Mouse (Mus musculus) liver, postnatal 0 days (tissue): ENCODE data around the gene Cenpe. TPM values are rescaled to one million over a fixed set of nuclear protein-coding genes. Genes with fewer than 3 reads are reported as not detected.
"Not testable (repeated sequence)": the region's sequence is repeated elsewhere in the genome, so short reads cannot be mapped to it uniquely, and the experiment has no call there.

Source experiments
- ATAC-seq: fragments of 200-750 bp; cut with Nextera tagmentation; 2 replicates; pipeline ENCODE4 v1.8.0; 2017; ENCODE audit warnings: mild to moderate bottlenecking, moderate library complexity
- DNase-seq: peaks from one replicate; pipeline ENCODE4 v3.0.0-alpha.2; 2016
- H3K27ac ChIP-seq: fragments of 300-500 bp; sonication (generic); 2 replicates; pipeline ENCODE4 v1.5.1; 2014; ENCODE audit warnings: antibody characterized with exemption, moderate library complexity, mild to moderate bottlenecking, low read depth
- H3K27me3 ChIP-seq: fragments of 300-500 bp; sonication (generic); 2 replicates; pipeline ENCODE4 v1.6.1; 2014; ENCODE audit warnings: low read length, control low read depth, mixed read lengths; ENCODE audit not compliant: insufficient read depth
- H3K36me3 ChIP-seq: fragments of 300-500 bp; sonication (generic); replicated peaks from 2 replicates; pipeline ENCODE4 v1.6.1; 2014; ENCODE audit warnings: mild to moderate bottlenecking, control low read depth, low read length, moderate library complexity, mixed read lengths; ENCODE audit not compliant: insufficient read depth
- H3K4me1 ChIP-seq: fragments of 300-500 bp; sonication (generic); 2 replicates; pipeline ENCODE4 v1.6.1; 2014; ENCODE audit warnings: antibody characterized with exemption, mild to moderate bottlenecking, control low read depth; ENCODE audit not compliant: insufficient read depth
- H3K4me2 ChIP-seq: fragments of 300-500 bp; sonication (generic); 2 replicates; pipeline ENCODE4 v1.6.1; 2014; ENCODE audit warnings: low read depth, mild to moderate bottlenecking, low read length, moderate library complexity, mixed read lengths
- H3K4me3 ChIP-seq: fragments of 300-500 bp; sonication (generic); 2 replicates; pipeline ENCODE4 v1.5.1; 2014; ENCODE audit warnings: low read depth, low read length
- H3K9ac ChIP-seq: fragments of 300-500 bp; sonication (generic); replicated peaks from 2 replicates; pipeline ENCODE4 v1.6.1; 2014; ENCODE audit warnings: mild to moderate bottlenecking, moderate library complexity
- H3K9me3 ChIP-seq: fragments of 300-500 bp; sonication (generic); 2 replicates; pipeline ENCODE4 v1.6.1; 2016; ENCODE audit warnings: mild to moderate bottlenecking, control low read depth, low read length, mixed read lengths
- CTCF ChIP-seq: sonication (generic); IDR thresholded peaks from 2 replicates; pipeline ENCODE4 v1.5.1; 2016; ENCODE audit warnings: antibody characterized with exemption, low read depth
- EP300 ChIP-seq: IDR thresholded peaks from 2 replicates; pipeline ENCODE4 v1.6.1; 2016; ENCODE audit warnings: antibody characterized with exemption, low read depth, mild to moderate bottlenecking
- WGBS: fragments of 180-500 bp; shearing (Covaris S2); extraction: QIAGEN DNeasy Blood & Tissue Kit; methylation state at CpG from one replicate; pipeline ENCODE4 v1.1.7; 2014; ENCODE audit not compliant: insufficient replicate concordance; 5-methylcytosine and 5-hydroxymethylcytosine counted together
- polyA plus RNA-seq: library from polyadenylated mRNA; unstranded; fragments of >200 nt; fragmentation: Nextera tagmentation; extraction: Ambion mirVana; gene quantifications from 2 replicates; pipeline ENCODE4 v1.2.1, GENCODE M21; 2015

Gene Cenpe
- polyA plus RNA-seq = 8.2 and 9.0 TPM in 2 replicates

- peak within 1 kb of the TSS; percentile 79 for H3K9ac ChIP-seq
- peak within 1 kb of the TSS; percentile 87 for H3K4me3 ChIP-seq
- ATAC-seq (peak; percentile 95), DNase-seq (peak; percentile 96)
- 8% methylated on average over 29 of the region's 29 CpGs for WGBS
- TF ChIP-seq CTCF = 0 out of 2 replicates have a peak, but pooled peaks have one; percentile 2
- peak; percentile 50 for TF ChIP-seq EP300
- no peaks in the 10 kb centered on the region for H3K27me3 ChIP-seq
- peak within 1 kb of the TSS; percentile 67 for H3K27ac ChIP-seq
- H3K36me3 ChIP-seq = peaks cover 15% of the 10 kb centered on the region
- peaks cover 15% of the 10 kb centered on the region; the same call in 1 of the 2 replicates for H3K4me1 ChIP-seq
- no peaks in the 10 kb centered on the region for H3K9me3 ChIP-seq
- H3K4me2 ChIP-seq = peak within 1 kb of the TSS; percentile 83
These were observed at the start of gene Cenpe for GRCm38 (mm10) chr3:135211805-135212657. TSS of gene Cenpe (plus strand) at chr3:135212537.

GRCm38 (mm10) chr3:135171898-135172446 lies 40.4 kb upstream of the Cenpe start:
- Histone ChIP-seq H3K4me1 (no peaks in the 10 kb centered on the region), H3K9ac (no peak overlapping the region), H3K9me3 (no peaks in the 10 kb centered on the region), H3K36me3 (no peaks in the 10 kb centered on the region), H3K4me3 (no peak overlapping the region), H3K27ac (no peak overlapping the region), H3K27me3 (no peaks in the 10 kb centered on the region), H3K4me2 (no peak overlapping the region)
- TF ChIP-seq CTCF (no peak), EP300 (no peak)
- ATAC-seq (no peak), DNase-seq (no peak)
- WGBS = 41% methylated on average over 3 of the region's 3 CpGs

DNA sequence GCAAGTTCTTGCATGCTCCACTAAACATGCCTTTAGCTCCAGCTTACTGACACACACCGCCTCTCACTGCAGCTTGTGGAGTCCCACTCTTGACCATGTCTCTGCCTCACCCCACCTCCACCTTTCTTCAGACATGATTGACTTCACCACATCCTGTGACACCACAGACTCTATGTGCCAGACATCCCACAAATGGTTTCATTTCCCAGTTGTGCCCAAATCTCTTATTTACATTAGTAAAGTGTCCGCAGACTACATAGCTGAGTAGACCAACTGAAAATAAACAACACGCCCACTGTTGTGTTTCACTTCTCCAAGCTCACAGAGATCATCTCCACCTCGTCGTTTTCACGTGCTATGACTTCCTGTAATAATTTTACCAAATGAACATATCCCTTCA lies 20.5 kb upstream of the Cenpe start:
- Histone ChIP-seq H3K4me2 (no peak overlapping the region), H3K9ac (no peak overlapping the region), H3K27me3 (no peaks in the 10 kb centered on the region), H3K4me3 (no peak overlapping the region), H3K4me1 (no peaks in the 10 kb centered on the region), H3K27ac (no peak overlapping the region), H3K36me3 (no peaks in the 10 kb centered on the region), H3K9me3 (no peaks in the 10 kb centered on the region)
- ATAC-seq (peak; percentile 51), DNase-seq (peak; percentile 16)
- WGBS = 43% methylated on average over 6 of the region's 6 CpGs
- TF ChIP-seq EP300 = no peak
- no peak for TF ChIP-seq CTCF

DNA sequence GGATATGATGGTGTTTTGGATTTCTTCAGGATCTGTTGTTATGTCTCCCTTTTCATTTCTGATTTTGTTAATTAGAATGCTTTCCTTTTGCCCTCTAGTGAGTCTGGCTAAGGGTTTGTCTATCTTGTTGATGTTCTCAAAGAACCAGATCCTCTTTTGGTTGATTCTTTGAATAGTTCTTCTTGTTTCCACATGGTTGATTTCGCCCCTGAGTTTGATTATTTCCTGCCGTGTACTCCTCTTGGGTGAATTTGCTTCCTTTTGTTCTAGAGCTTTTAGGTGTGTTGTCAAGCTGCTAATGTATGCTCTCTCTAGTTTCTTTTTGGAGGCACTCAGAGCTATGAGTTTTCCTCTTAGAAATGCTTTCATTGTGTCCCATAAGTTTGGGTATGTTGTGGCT lies 14.3 kb upstream of the Cenpe start:
- DNase-seq, H3K27me3 ChIP-seq, H3K36me3 ChIP-seq, H3K4me2 ChIP-seq, H3K9me3 ChIP-seq, H3K27ac ChIP-seq, ATAC-seq, H3K4me1 ChIP-seq, H3K4me3 ChIP-seq, H3K9ac ChIP-seq: not testable (repeated sequence)
- WGBS = 62% methylated on average over 2 of the region's 2 CpGs

GRCm38 (mm10) chr3:135200409-135201303 lies 11.7 kb upstream of the Cenpe start:
- DNase-seq = no peak
- TF ChIP-seq CTCF (no peak), EP300 (no peak)
- H3K4me3 ChIP-seq = no peak overlapping the region
- no peaks in the 10 kb centered on the region for H3K36me3 ChIP-seq
- no peak overlapping the region for H3K27ac ChIP-seq
- H3K9me3 ChIP-seq = no peaks in the 10 kb centered on the region
- H3K4me2 ChIP-seq = no peak overlapping the region
- no peak overlapping the region for H3K9ac ChIP-seq
- H3K27me3 ChIP-seq = no peaks in the 10 kb centered on the region
- no peaks in the 10 kb centered on the region for H3K4me1 ChIP-seq
- 64% methylated on average over 17 of the region's 17 CpGs for WGBS
- ATAC-seq = no peak

DNA sequence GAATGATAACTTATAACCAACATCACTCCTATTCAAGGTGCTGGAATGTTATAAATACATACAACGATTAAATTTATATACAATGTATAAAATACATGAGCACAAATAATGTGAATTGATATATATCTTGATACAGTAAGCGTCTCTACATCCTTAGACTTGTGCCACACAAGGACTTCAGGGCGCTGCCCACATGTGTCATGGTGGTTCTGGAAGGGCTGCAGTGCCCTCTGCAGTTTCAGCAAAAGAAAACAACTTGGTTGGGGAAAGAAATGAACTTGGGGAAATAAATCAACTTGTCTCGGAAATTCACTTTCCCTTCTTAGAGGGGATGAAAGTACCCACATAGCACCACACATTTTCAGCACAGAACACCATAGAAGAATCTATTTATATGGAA lies 5.7 kb upstream of the Cenpe start:
- ATAC-seq (no peak), DNase-seq (peak; percentile 40)
- WGBS = 27% methylated on average over 4 of the region's 4 CpGs
- no peak for TF ChIP-seq EP300
- TF ChIP-seq CTCF = peak; percentile 66
- Histone ChIP-seq H3K36me3 (no peaks in the 10 kb centered on the region), H3K9ac (no peak overlapping the region), H3K27ac (no peak overlapping the region), H3K4me2 (no peak overlapping the region), H3K9me3 (no peaks in the 10 kb centered on the region), H3K4me1 (peaks cover under 1% of the 10 kb centered on the region; the same call in 1 of the 2 replicates), H3K27me3 (no peaks in the 10 kb centered on the region), H3K4me3 (no peak overlapping the region)
